Mouse (Mus musculus) liver, adult 2 months (tissue): ENCODE measurements around the gene Tmem206.

ENCODE experiments used
- CTCF ChIP-seq: fragments of 200-500 bp; IDR thresholded peaks from 2 replicates; pipeline ENCODE4 v1.5.1; 2011; ENCODE audit warnings: low read depth, low read length, control low read depth
- POLR2A ChIP-seq: fragments of 200-500 bp; IDR thresholded peaks from 2 replicates; pipeline ENCODE4 v1.6.1; 2011; ENCODE audit warnings: low read length, control low read depth; ENCODE audit not compliant: insufficient read depth; ENCODE audit errors: extremely low read depth

GRCm38 (mm10) chr1:191395871-191396433, 70.2 kb downstream of the Tmem206 start:
- TF ChIP-seq CTCF = no peak
- TF ChIP-seq POLR2A = no peak
